Mouse (Mus musculus): ENCODE measurements around the gene Stk17b. TPM values are rescaled to one million over a fixed set of nuclear protein-coding genes. Genes with fewer than 3 reads are reported as not detected.
A peak's percentile ranks its signal among the peaks of the same experiment; 100 is the strongest.
"Not testable (repeated sequence)": the region's sequence is repeated elsewhere in the genome, so short reads cannot be mapped to it uniquely, and the experiment has no call there.

Stk17b gene
- polyA plus RNA-seq, 1 experiment = 7.1 TPM

DNA sequence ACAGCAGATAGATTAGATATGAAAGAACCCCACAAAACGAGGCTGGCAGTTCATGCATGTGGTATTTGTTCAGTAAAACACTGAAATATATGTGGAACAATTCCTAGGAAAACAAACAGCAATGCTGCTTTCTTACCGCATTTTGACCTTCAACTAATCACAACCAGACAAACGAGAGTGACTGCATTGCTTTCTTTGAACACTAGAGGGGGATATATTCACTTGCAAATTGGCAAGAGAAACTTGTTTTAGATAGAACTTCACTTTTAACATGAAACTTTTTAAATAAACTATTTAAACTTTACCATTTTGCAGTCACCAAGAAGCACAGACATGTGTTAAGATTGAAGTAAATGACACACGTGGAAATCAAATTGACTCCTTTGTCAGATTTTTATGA, 69.6 kb downstream of the Stk17b start:
- no peak overlapping the region for H3K4me3 ChIP-seq (ENCODE audit: insufficient read depth, low read length)
- H3K4me1 ChIP-seq (ENCODE audit: control insufficient read depth, insufficient read depth, low read length) = peaks cover 1% of the 10 kb centered on the region; the same call in 1 of the 2 replicates
- H3K27ac ChIP-seq (ENCODE audit: insufficient read depth, low read length) = no peak overlapping the region
- TF ChIP-seq POLR2A (IDR thresholded peaks at IDR 0.05; ENCODE audit: extremely low read depth, insufficient read depth, low read length) (no peak), CTCF (IDR thresholded peaks at IDR 0.05; ENCODE audit: extremely low read depth, insufficient read depth, low read length) (no peak)

DNA sequence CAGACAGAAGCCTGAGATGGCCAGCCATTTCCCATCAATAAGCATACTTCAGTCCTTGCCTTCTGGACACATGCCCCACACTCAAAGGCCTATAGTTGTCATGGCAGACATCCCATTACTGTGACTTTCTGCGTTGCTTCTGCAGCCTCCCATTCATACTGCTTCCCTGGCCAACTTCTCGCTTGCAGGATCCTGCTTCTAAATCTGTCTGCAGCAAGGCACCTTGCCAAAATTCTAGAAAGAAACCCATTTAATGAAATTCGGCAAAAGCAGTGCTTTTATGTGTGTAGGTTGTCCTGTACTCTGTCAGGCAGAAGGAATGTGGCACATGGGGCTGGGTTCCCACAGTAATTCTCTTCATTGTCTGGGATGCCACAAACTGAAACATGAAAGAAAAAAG, 71.6 kb downstream of the Stk17b start:
- H3K27ac ChIP-seq (ENCODE audit: insufficient read depth, low read length); H3K4me3 ChIP-seq (ENCODE audit: insufficient read depth, low read length); H3K4me1 ChIP-seq (ENCODE audit: control insufficient read depth, insufficient read depth, low read length): not testable (repeated sequence)

- peaks cover 1% of the 10 kb centered on the region; the same call in 1 of the 2 replicates for H3K4me1 ChIP-seq (ENCODE audit: control insufficient read depth, insufficient read depth, low read length)
- TF ChIP-seq CTCF (IDR thresholded peaks at IDR 0.05; ENCODE audit: extremely low read depth, insufficient read depth, low read length) = no peak
- TF ChIP-seq POLR2A (IDR thresholded peaks at IDR 0.05; ENCODE audit: extremely low read depth, insufficient read depth, low read length) = no peak
- H3K4me3 ChIP-seq (ENCODE audit: insufficient read depth, low read length) = no peak overlapping the region
- H3K27ac ChIP-seq (ENCODE audit: insufficient read depth, low read length) = no peak overlapping the region
Measured at GRCm38 (mm10) chr1:53711069-53711468, 74.0 kb downstream of the Stk17b start.

GRCm38 (mm10) chr1:53709602-53710001, 75.4 kb downstream of the Stk17b start:
- H3K4me3 ChIP-seq (ENCODE audit: insufficient read depth, low read length); H3K4me1 ChIP-seq (ENCODE audit: control insufficient read depth, insufficient read depth, low read length); H3K27ac ChIP-seq (ENCODE audit: insufficient read depth, low read length): not testable (repeated sequence)

DNA sequence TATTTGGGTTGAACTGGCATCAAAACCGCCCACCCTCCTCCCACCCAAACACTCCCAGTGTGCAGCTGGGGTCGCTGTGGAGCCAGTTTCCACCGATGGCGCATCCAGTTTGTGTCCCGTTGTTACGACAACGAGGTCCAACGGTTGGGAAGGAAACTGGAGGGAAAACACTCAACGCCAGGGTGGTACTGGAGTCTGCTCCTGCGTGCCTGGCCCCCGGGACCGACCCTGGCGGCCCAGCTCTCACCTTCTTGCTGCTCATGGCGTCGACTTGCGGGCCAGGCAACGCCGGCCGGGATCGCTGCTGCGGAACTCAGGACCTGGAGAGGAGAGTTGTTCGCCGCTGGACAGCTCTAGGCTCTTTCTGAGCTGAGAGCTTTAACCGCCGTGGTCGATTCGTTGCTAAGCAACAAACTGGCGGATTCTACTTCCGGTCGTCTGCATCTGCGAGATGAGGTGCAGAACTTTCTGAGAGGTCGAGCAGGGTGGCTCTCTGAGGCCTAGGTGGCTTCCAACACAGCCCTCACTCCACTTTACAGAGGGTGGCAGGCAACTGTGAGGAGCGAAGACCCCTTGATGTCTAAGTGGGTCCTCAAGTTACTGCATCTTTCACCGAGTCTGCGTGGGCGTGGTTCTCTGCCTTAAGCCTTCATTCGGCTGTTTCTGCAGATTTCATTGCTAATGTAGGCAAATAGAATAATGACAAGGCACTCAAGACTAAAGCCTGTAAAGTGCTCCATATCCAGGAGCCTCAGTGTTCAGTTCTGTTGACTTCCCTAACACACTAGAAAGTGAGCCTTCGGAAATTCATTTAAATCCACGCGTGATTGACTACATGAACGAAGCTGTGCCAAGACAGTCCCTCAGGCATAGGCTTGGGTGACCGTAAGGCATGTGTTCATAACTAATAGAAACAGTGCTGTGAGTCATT, 78.3 kb downstream of the Stk17b start, which contains the start of gene Dnah7a:
Dnah7a (minus strand) TSS at position 354 of the 931 bp plus-strand sequence.
- no peaks in the 10 kb centered on the region for H3K4me1 ChIP-seq (ENCODE audit: control insufficient read depth, insufficient read depth, low read length)
- TF ChIP-seq CTCF (IDR thresholded peaks at IDR 0.05; ENCODE audit: extremely low read depth, insufficient read depth, low read length) = peak; percentile 46
- 0 out of 2 replicates have a peak, but pooled peaks have one; percentile 17 for TF ChIP-seq POLR2A (IDR thresholded peaks at IDR 0.05; ENCODE audit: extremely low read depth, insufficient read depth, low read length)
- H3K4me3 ChIP-seq (ENCODE audit: insufficient read depth, low read length) = peak within 1 kb of the TSS; percentile 37
- H3K27ac ChIP-seq (ENCODE audit: insufficient read depth, low read length) = no peak within 1 kb of the TSS

Other genes starting within 250 kb of the Stk17b start
- 5.4 and 6.1 TPM in 2 replicates for gene Dnah7a, start 78.4 kb downstream of the Stk17b start, polyA plus RNA-seq (2012; rRNA removed)